Mouse (Mus musculus) bone marrow macrophage, adult 2 months (primary cell): Measurements from ENCODE around the gene Sec14l4. TPM values are rescaled to one million over a fixed set of nuclear protein-coding genes. Genes with fewer than 3 reads are reported as not detected.

ENCODE experiments used
- H3K27ac ChIP-seq: 2 replicates; pipeline ENCODE4 v1.5.1; 2012; ENCODE audit warnings: low read depth, low read length; ENCODE audit not compliant: insufficient read depth
- H3K4me1 ChIP-seq: 2 replicates; pipeline ENCODE4 v1.6.1; 2012; ENCODE audit warnings: low read length; ENCODE audit not compliant: control insufficient read depth, insufficient read depth
- H3K4me3 ChIP-seq: 2 replicates; pipeline ENCODE4 v1.5.1; 2012; ENCODE audit warnings: mild to moderate bottlenecking, low read length, moderate library complexity; ENCODE audit not compliant: insufficient read depth
- CTCF ChIP-seq: IDR thresholded peaks from 2 replicates; pipeline ENCODE4 v1.5.1; 2012; ENCODE audit warnings: low read depth, mild to moderate bottlenecking, low read length, moderate library complexity
- POLR2A ChIP-seq: IDR thresholded peaks from 2 replicates; pipeline ENCODE4 v1.6.1; 2012; ENCODE audit warnings: mild to moderate bottlenecking, low read depth, low read length, borderline replicate concordance
- polyA plus RNA-seq: library from polyadenylated mRNA; stranded (reverse); fragments of >200 nt; gene quantifications from 2 replicates; pipeline ENCODE4 v1.2.4, GENCODE M21; 2012; ENCODE audit not compliant: missing spikeins, insufficient read depth, insufficient read length

Sec14l4 gene
- polyA plus RNA-seq, 1 experiment = not detected

- Histone ChIP-seq H3K27ac (no peak overlapping the region), H3K4me3 (no peak overlapping the region), H3K4me1 (no peaks in the 10 kb centered on the region)
- TF ChIP-seq CTCF = no peak
- TF ChIP-seq POLR2A = no peak
Observed at GRCm38 (mm10) chr11:4027561-4028334, 3.5 kb upstream of the Sec14l4 start.

- Histone ChIP-seq H3K4me3 (no peak overlapping the region), H3K27ac (no peak overlapping the region), H3K4me1 (0 out of 2 replicates have a peak, but pooled peaks cover 2% of the 10 kb centered on the region)
- TF ChIP-seq CTCF (no peak), POLR2A (no peak)
Observed at GRCm38 (mm10) chr11:4029343-4029742, 1.9 kb upstream of the Sec14l4 start.

GRCm38 (mm10) chr11:4031961-4032360, 699 bp downstream of the Sec14l4 start:
- TF ChIP-seq CTCF (no peak), POLR2A (no peak)
- Histone ChIP-seq H3K4me3 (no peak overlapping the region), H3K4me1 (0 out of 2 replicates have a peak, but pooled peaks cover 2% of the 10 kb centered on the region), H3K27ac (no peak overlapping the region)

GRCm38 (mm10) chr11:4033471-4033870, 2.2 kb downstream of the Sec14l4 start:
- no peak overlapping the region for H3K27ac ChIP-seq
- no peak for TF ChIP-seq POLR2A
- TF ChIP-seq CTCF = no peak
- H3K4me1 ChIP-seq = 0 out of 2 replicates have a peak, but pooled peaks cover 2% of the 10 kb centered on the region
- no peak overlapping the region for H3K4me3 ChIP-seq

GRCm38 (mm10) chr11:4034169-4034568, 2.9 kb downstream of the Sec14l4 start:
- no peak overlapping the region for H3K27ac ChIP-seq
- no peak for TF ChIP-seq POLR2A
- TF ChIP-seq CTCF = no peak
- no peak overlapping the region for H3K4me3 ChIP-seq
- H3K4me1 ChIP-seq = 0 out of 2 replicates have a peak, but pooled peaks cover 2% of the 10 kb centered on the region

GRCm38 (mm10) chr11:4035116-4035892, 4.0 kb downstream of the Sec14l4 start:
- no peak overlapping the region for H3K27ac ChIP-seq
- 0 out of 2 replicates have a peak, but pooled peaks cover 2% of the 10 kb centered on the region for H3K4me1 ChIP-seq
- no peak overlapping the region for H3K4me3 ChIP-seq
- TF ChIP-seq POLR2A (no peak), CTCF (no peak)

GRCm38 (mm10) chr11:4035916-4036315, 4.7 kb downstream of the Sec14l4 start:
- Histone ChIP-seq H3K4me3 (no peak overlapping the region), H3K27ac (no peak overlapping the region), H3K4me1 (0 out of 2 replicates have a peak, but pooled peaks cover 2% of the 10 kb centered on the region)
- TF ChIP-seq POLR2A (no peak), CTCF (no peak)

GRCm38 (mm10) chr11:4036365-4037084, 5.3 kb downstream of the Sec14l4 start:
- Histone ChIP-seq H3K4me1 (0 out of 2 replicates have a peak, but pooled peaks cover 2% of the 10 kb centered on the region), H3K27ac (no peak overlapping the region), H3K4me3 (no peak overlapping the region)
- TF ChIP-seq CTCF (no peak), POLR2A (no peak)

- TF ChIP-seq CTCF (no peak), POLR2A (no peak)
- no peaks in the 10 kb centered on the region for H3K4me1 ChIP-seq
- no peak overlapping the region for H3K27ac ChIP-seq
- no peak overlapping the region for H3K4me3 ChIP-seq
Observed at GRCm38 (mm10) chr11:4039951-4040350, 8.7 kb downstream of the Sec14l4 start.
